Mouse (Mus musculus) forebrain, postnatal 0 days (tissue): Measurements from ENCODE around the gene Kif1a. TPM values are rescaled to one million over a fixed set of nuclear protein-coding genes. Genes with fewer than 3 reads are reported as not detected.
"Not testable (repeated sequence)": the region's sequence is repeated elsewhere in the genome, so short reads cannot be mapped to it uniquely, and the experiment has no call there.

ENCODE experiments used
- ATAC-seq: fragments of 200-750 bp; cut with Nextera tagmentation; 2 replicates; pipeline ENCODE4 v1.8.0; 2017; ENCODE audit warnings: mild to moderate bottlenecking, moderate library complexity
- DNase-seq: peaks from one replicate; pipeline ENCODE4 v3.0.0-alpha.2; 2015
- H3K27ac ChIP-seq: fragments of 300-500 bp; sonication (generic); 2 replicates; pipeline ENCODE4 v1.5.1; 2014; ENCODE audit warnings: low read depth, mild to moderate bottlenecking, antibody characterized with exemption, low read length, moderate library complexity, mixed read lengths
- H3K27me3 ChIP-seq: fragments of 300-500 bp; sonication (generic); 2 replicates; pipeline ENCODE4 v1.6.1; 2014; ENCODE audit warnings: mild to moderate bottlenecking, low read length, mixed read lengths; ENCODE audit not compliant: insufficient read depth
- H3K36me3 ChIP-seq: fragments of 300-500 bp; sonication (generic); 2 replicates; pipeline ENCODE4 v1.6.1; 2014; ENCODE audit warnings: mild to moderate bottlenecking, moderate library complexity; ENCODE audit not compliant: insufficient read depth
- H3K4me1 ChIP-seq: fragments of 300-500 bp; sonication (generic); 2 replicates; pipeline ENCODE4 v1.6.1; 2014; ENCODE audit warnings: antibody characterized with exemption; ENCODE audit not compliant: insufficient read depth
- H3K4me2 ChIP-seq: fragments of 300-500 bp; sonication (generic); 2 replicates; pipeline ENCODE4 v1.6.1; 2014; ENCODE audit warnings: low read depth, mild to moderate bottlenecking, moderate library complexity
- H3K4me3 ChIP-seq: fragments of 300-500 bp; sonication (generic); 2 replicates; pipeline ENCODE4 v1.5.1; 2014; ENCODE audit warnings: low read depth, low read length, mixed read lengths
- H3K9ac ChIP-seq: fragments of 300-500 bp; sonication (generic); 2 replicates; pipeline ENCODE4 v1.6.1; 2014; ENCODE audit warnings: mild to moderate bottlenecking
- H3K9me3 ChIP-seq: fragments of 300-500 bp; sonication (generic); 2 replicates; pipeline ENCODE4 v1.6.1; 2016; ENCODE audit warnings: low read length
- CTCF ChIP-seq: sonication (generic); IDR thresholded peaks from 2 replicates; pipeline ENCODE4 v1.5.1; 2016; ENCODE audit warnings: antibody characterized with exemption, control low read depth, low read depth
- WGBS: fragments of 180-500 bp; shearing (Covaris S2); extraction: QIAGEN DNeasy Blood & Tissue Kit; methylation state at CpG from one replicate; pipeline ENCODE4 v1.1.7; 2014; 5-methylcytosine and 5-hydroxymethylcytosine counted together
- polyA plus RNA-seq: library from polyadenylated mRNA; unstranded; fragments of >200 nt; fragmentation: Nextera tagmentation; extraction: Ambion mirVana; gene quantifications from 2 replicates; pipeline ENCODE4 v1.2.1, GENCODE M21; 2015
- total RNA-seq: library from RNA; depleted of rRNA; stranded (reverse); fragments of >200 nt; gene quantifications from 2 replicates; pipeline ENCODE4 v1.2.3, GENCODE M21; 2014; rRNA removed

Kif1a gene
- total and polyA plus RNA-seq, 2 experiments from 2014 or later, result 465 to 564 TPM

DNA sequence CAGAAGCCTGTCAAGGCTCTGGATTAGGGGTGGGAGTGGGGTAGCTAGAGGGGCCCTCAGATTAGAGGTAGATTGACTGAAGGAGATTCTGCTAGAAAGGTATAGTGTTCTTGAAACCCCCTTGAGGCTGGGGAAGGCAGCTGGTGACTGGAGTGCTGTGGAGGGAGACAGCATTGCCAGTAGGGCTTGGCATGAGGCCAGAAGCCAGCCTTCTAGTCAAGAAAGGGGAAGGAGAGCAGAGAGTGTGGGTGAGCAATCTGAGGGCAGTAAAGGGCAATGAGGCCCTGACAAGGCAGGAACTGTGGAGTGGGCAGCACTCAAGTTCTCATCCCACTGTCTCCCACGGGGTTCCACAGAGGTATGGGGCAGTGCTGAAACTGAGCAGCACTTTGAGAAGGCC is 128.9 kb downstream of the Kif1a start:
- TF ChIP-seq CTCF, result no peak
- H3K4me1 ChIP-seq, result no peaks in the 10 kb centered on the region
- H3K27ac ChIP-seq, result no peak overlapping the region
- H3K4me2 ChIP-seq, result no peak overlapping the region
- no peaks in the 10 kb centered on the region for H3K9me3 ChIP-seq
- DNase-seq, result peak; percentile 40
- ATAC-seq, result no peak
- H3K36me3 ChIP-seq, result no peaks in the 10 kb centered on the region
- no peak overlapping the region for H3K4me3 ChIP-seq
- H3K9ac ChIP-seq, result no peak overlapping the region
- no peaks in the 10 kb centered on the region for H3K27me3 ChIP-seq
- 87% methylated on average over 1 of the region's 1 CpGs for whole genome bisulfite sequencing

GRCm38 (mm10) chr1:92971879-92972795 is 129.6 kb downstream of the Kif1a start:
- TF ChIP-seq CTCF, result no peak
- Histone ChIP-seq H3K36me3 (no peaks in the 10 kb centered on the region), H3K27ac (no peak overlapping the region), H3K4me2 (no peak overlapping the region), H3K4me3 (no peak overlapping the region), H3K9ac (no peak overlapping the region), H3K4me1 (no peaks in the 10 kb centered on the region), H3K9me3 (no peaks in the 10 kb centered on the region), H3K27me3 (no peaks in the 10 kb centered on the region)
- 90% methylated on average over 7 of the region's 7 CpGs for WGBS
- ATAC-seq, result no peak
- DNase-seq, result no peak

GRCm38 (mm10) chr1:92970791-92971190 is 131.0 kb downstream of the Kif1a start:
- DNase-seq, ATAC-seq, H3K4me3 ChIP-seq, H3K4me2 ChIP-seq, H3K9ac ChIP-seq, H3K9me3 ChIP-seq, H3K27me3 ChIP-seq, H3K27ac ChIP-seq, H3K4me1 ChIP-seq, H3K36me3 ChIP-seq: not testable (repeated sequence)
- WGBS, result 88% methylated on average over 6 of the region's 6 CpGs

Other genes with a start within 250 kb of the Kif1a start
- 0.33 and 0.46 TPM in 2 replicates for gene Ankmy1, start 199.0 kb downstream of the Kif1a start, total RNA-seq
- 0.24 and 0.27 TPM in 2 replicates for gene Ankmy1, start 199.0 kb downstream of the Kif1a start, polyA plus RNA-seq
- gene Dusp28, start 195.0 kb downstream of the Kif1a start, total RNA-seq, result 17.4 and 25.7 TPM in 2 replicates
- gene Dusp28, start 195.0 kb downstream of the Kif1a start, polyA plus RNA-seq, result 22.3 and 24.0 TPM in 2 replicates
- gene Rnpepl1, start 191.2 kb downstream of the Kif1a start, total RNA-seq, result 36.8 and 37.5 TPM in 2 replicates
- 21.3 and 25.3 TPM in 2 replicates for gene Rnpepl1, start 191.2 kb downstream of the Kif1a start, polyA plus RNA-seq
- gene Capn10, start 167.6 kb downstream of the Kif1a start, total RNA-seq, result 84.2 and 97.3 TPM in 2 replicates
- 47.7 and 56.7 TPM in 2 replicates for gene Capn10, start 167.6 kb downstream of the Kif1a start, polyA plus RNA-seq
- 0.38 and 1.8 TPM in 2 replicates for gene Gpr35, start 151.1 kb downstream of the Kif1a start, total RNA-seq
- 0.28 and 0.44 TPM in 2 replicates for gene Gpr35, start 151.1 kb downstream of the Kif1a start, polyA plus RNA-seq
- not detected in 2 replicates for gene Aqp12, start 95.6 kb downstream of the Kif1a start, total RNA-seq
- not detected in 2 replicates for gene Aqp12, start 95.6 kb downstream of the Kif1a start, polyA plus RNA-seq
- not detected in 2 replicates for gene Agxt, start 33.3 kb upstream of the Kif1a start, total RNA-seq
- gene Agxt, start 33.3 kb upstream of the Kif1a start, polyA plus RNA-seq, result not detected in 2 replicates
- 0.23 TPM in 1 of 2 replicates, not detected in the other for gene 2310007B03Rik, start 59.0 kb upstream of the Kif1a start, total RNA-seq
- gene 2310007B03Rik, start 59.0 kb upstream of the Kif1a start, polyA plus RNA-seq, result 0.14 and 0.25 TPM in 2 replicates
- 1.9 and 2.7 TPM in 2 replicates for gene Crocc2, start 66.8 kb upstream of the Kif1a start, total RNA-seq
- gene Crocc2, start 66.8 kb upstream of the Kif1a start, polyA plus RNA-seq, result 0.43 and 0.92 TPM in 2 replicates
- 6.2 and 10.6 TPM in 2 replicates for gene Sned1, start 133.9 kb upstream of the Kif1a start, total RNA-seq
- gene Sned1, start 133.9 kb upstream of the Kif1a start, polyA plus RNA-seq, result 1.1 and 2.8 TPM in 2 replicates
- 31.5 and 31.9 TPM in 2 replicates for gene Mterf4, start 204.0 kb upstream of the Kif1a start, total RNA-seq
- gene Mterf4, start 204.0 kb upstream of the Kif1a start, polyA plus RNA-seq, result 18.9 and 24.4 TPM in 2 replicates
- 13.9 and 16.0 TPM in 2 replicates for gene Ppp1r7, start 240.9 kb upstream of the Kif1a start, total RNA-seq
- 48.2 and 62.0 TPM in 2 replicates for gene Ppp1r7, start 240.9 kb upstream of the Kif1a start, polyA plus RNA-seq
- 6.5 and 14.1 TPM in 2 replicates for gene Pask, start 241.5 kb upstream of the Kif1a start, total RNA-seq
- gene Pask, start 241.5 kb upstream of the Kif1a start, polyA plus RNA-seq, result 2.2 and 3.1 TPM in 2 replicates